Mouse (Mus musculus) intestine, embryonic 15.5 days (tissue): ENCODE data around the gene Cmya5. TPM values are rescaled to one million over a fixed set of nuclear protein-coding genes. Genes with fewer than 3 reads are reported as not detected.
A peak's percentile ranks its signal among the peaks of the same experiment; 100 is the strongest.

Experiments
- ATAC-seq: fragments of 200-750 bp; cut with Nextera tagmentation; 2 replicates; pipeline ENCODE4 v1.8.0; 2017; ENCODE audit warnings: moderate TSS enrichment, moderate library complexity
- H3K27ac ChIP-seq: fragments of 300-500 bp; sonication (generic); 2 replicates; pipeline ENCODE4 v1.5.1; 2015; ENCODE audit warnings: mild to moderate bottlenecking, inconsistent platforms
- H3K27me3 ChIP-seq: fragments of 300-500 bp; sonication (generic); replicated peaks from 2 replicates; pipeline ENCODE4 v1.6.1; 2015; ENCODE audit warnings: inconsistent platforms
- H3K36me3 ChIP-seq: fragments of 300-500 bp; sonication (generic); 2 replicates; pipeline ENCODE4 v1.6.1; 2015; ENCODE audit warnings: inconsistent platforms
- H3K4me1 ChIP-seq: fragments of 300-500 bp; sonication (generic); replicated peaks from 2 replicates; pipeline ENCODE4 v1.6.1; 2015; ENCODE audit warnings: inconsistent platforms
- H3K4me2 ChIP-seq: fragments of 300-500 bp; sonication (generic); replicated peaks from 2 replicates; pipeline ENCODE4 v1.6.1; 2015; ENCODE audit warnings: mild to moderate bottlenecking, inconsistent platforms
- H3K4me3 ChIP-seq: fragments of 300-500 bp; sonication (generic); replicated peaks from 2 replicates; pipeline ENCODE4 v1.5.1; 2015; ENCODE audit warnings: inconsistent platforms
- H3K9ac ChIP-seq: fragments of 300-500 bp; sonication (generic); 2 replicates; pipeline ENCODE4 v1.6.1; 2015; ENCODE audit warnings: inconsistent platforms
- H3K9me3 ChIP-seq: fragments of 300-500 bp; sonication (generic); 2 replicates; pipeline ENCODE4 v1.6.1; 2016; ENCODE audit warnings: inconsistent platforms
- WGBS: fragments of 180-500 bp; shearing (Covaris S2); methylation state at CpG from one replicate; pipeline ENCODE4 v1.1.7; 2015; 5-methylcytosine and 5-hydroxymethylcytosine counted together
- polyA plus RNA-seq: library from polyadenylated mRNA; unstranded; fragments of >200 nt; fragmentation: Nextera tagmentation; extraction: Ambion mirVana; gene quantifications from 2 replicates; pipeline ENCODE4 v1.2.1, GENCODE M21; 2015

Cmya5 gene
- polyA plus RNA-seq, 1 experiment from 2014 or later = 0.04 TPM

GRCm38 (mm10) chr13:93000640-93001351, 143.7 kb downstream of the Cmya5 start:
- H3K4me1 ChIP-seq = peaks cover 6% of the 10 kb centered on the region; the same call in 1 of the 2 replicates
- no peaks in the 10 kb centered on the region for H3K27me3 ChIP-seq
- H3K27ac ChIP-seq = no peak overlapping the region
- H3K36me3 ChIP-seq = no peaks in the 10 kb centered on the region
- no peak overlapping the region for H3K4me3 ChIP-seq
- H3K9me3 ChIP-seq = no peaks in the 10 kb centered on the region
- no peak for ATAC-seq
- 60% methylated on average over 12 of the region's 12 CpGs for WGBS
- H3K4me2 ChIP-seq = no peak overlapping the region
- H3K9ac ChIP-seq = no peak overlapping the region

GRCm38 (mm10) chr13:92999860-93000259, 144.7 kb downstream of the Cmya5 start:
- WGBS = 28% methylated on average over 9 of the region's 9 CpGs
- H3K27ac ChIP-seq = no peak overlapping the region
- no peaks in the 10 kb centered on the region for H3K27me3 ChIP-seq
- H3K4me1 ChIP-seq = peaks cover 6% of the 10 kb centered on the region; the same call in 1 of the 2 replicates
- no peaks in the 10 kb centered on the region for H3K36me3 ChIP-seq
- ATAC-seq = peak; percentile 43; the same call in 1 of the 2 replicates
- H3K4me3 ChIP-seq = no peak overlapping the region
- no peaks in the 10 kb centered on the region for H3K9me3 ChIP-seq
- H3K4me2 ChIP-seq = 0 out of 2 replicates have a peak overlapping the region, but pooled peaks have one; percentile 28
- H3K9ac ChIP-seq = no peak overlapping the region

- Histone ChIP-seq H3K9me3 (no peaks in the 10 kb centered on the region), H3K36me3 (no peaks in the 10 kb centered on the region), H3K27me3 (no peaks in the 10 kb centered on the region), H3K27ac (no peak overlapping the region), H3K9ac (no peak overlapping the region), H3K4me2 (no peak overlapping the region), H3K4me1 (no peaks in the 10 kb centered on the region), H3K4me3 (no peak overlapping the region)
- no peak for ATAC-seq
These were observed 149.8 kb downstream of the Cmya5 start for GRCm38 (mm10) chr13:92994743-92995142.

DNA sequence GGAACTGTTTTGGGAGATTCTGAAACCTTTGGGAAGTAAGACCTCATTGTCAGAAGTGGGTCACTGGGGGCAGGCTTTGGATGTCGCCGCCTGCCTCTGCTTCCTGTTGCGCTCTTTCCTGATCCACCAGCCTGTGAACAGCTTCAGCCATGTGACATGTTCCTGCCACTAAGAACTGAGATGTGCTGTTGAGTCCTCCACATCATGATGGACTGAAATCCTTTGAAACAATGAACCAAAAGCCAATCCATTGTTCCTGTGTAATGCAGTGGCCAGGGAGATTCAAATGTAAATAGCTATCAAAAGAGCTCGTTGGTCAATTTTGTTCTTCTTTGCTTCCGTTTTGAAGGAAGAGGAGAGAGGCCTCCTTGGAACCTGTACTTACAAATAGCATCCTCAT, 151.7 kb downstream of the Cmya5 start:
- Histone ChIP-seq H3K4me3 (no peak overlapping the region), H3K4me1 (no peaks in the 10 kb centered on the region), H3K27ac (no peak overlapping the region), H3K36me3 (no peaks in the 10 kb centered on the region), H3K4me2 (no peak overlapping the region), H3K9me3 (no peaks in the 10 kb centered on the region), H3K9ac (no peak overlapping the region), H3K27me3 (no peaks in the 10 kb centered on the region)
- WGBS = 86% methylated on average over 5 of the region's 5 CpGs
- ATAC-seq = no peak

Other genes with a start within 250 kb of the Cmya5 start
- 55.7 and 60.1 TPM in 2 replicates for gene Tent2, start 47.7 kb upstream of the Cmya5 start, polyA plus RNA-seq
- gene Homer1, start 154.9 kb upstream of the Cmya5 start, polyA plus RNA-seq = 4.3 and 5.0 TPM in 2 replicates